Mouse (Mus musculus) liver, postnatal 0 days (tissue): Measurements from ENCODE around the gene St6galnac1.
"Not testable (repeated sequence)": the region's sequence is repeated elsewhere in the genome, so short reads cannot be mapped to it uniquely, and the experiment has no call there.

Source experiments
- CTCF ChIP-seq: sonication (generic); IDR thresholded peaks from 2 replicates; pipeline ENCODE4 v1.5.1; 2016; ENCODE audit warnings: antibody characterized with exemption, low read depth
- EP300 ChIP-seq: IDR thresholded peaks from 2 replicates; pipeline ENCODE4 v1.6.1; 2016; ENCODE audit warnings: antibody characterized with exemption, low read depth, mild to moderate bottlenecking

DNA sequence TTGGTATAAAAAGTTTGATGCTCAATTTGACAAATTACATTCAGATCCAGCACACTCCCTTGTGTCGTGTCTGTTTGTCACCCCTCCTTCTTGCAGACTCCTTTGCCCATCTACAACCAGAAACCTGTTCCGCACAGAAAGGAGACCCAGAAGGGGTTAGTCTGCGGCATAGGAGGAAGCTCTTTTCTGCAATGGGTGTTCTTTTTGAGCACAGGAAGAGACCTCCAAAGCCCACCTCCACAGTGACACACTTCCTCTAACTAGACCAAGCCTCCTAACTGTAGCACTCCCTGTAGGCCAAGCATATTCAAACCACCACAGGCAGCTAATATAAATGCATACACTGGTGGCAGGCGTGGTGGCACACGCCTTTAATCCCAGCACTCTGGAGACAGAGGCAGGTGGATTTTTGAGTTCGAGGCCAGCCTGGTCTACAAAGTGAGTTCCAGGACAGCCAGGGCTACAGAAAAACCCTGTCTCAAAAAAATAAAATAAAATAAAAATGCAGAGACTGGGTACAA, 44.2 kb downstream of the St6galnac1 start:
- not testable (repeated sequence) for TF ChIP-seq CTCF, EP300
